Mouse (Mus musculus) Patski (cell line): ENCODE measurements around the gene Eif4e3. TPM values are rescaled to one million over a fixed set of nuclear protein-coding genes. Genes with fewer than 3 reads are reported as not detected.

Experiments
- ATAC-seq: fragments of 100-300 bp; one replicate; pipeline ENCODE4 v1.8.0; 2021
- CTCF ChIA-PET: fragments of 350-600 bp; sonication (Branson Sonifier 250); formaldehyde crosslinking; loops from one replicate; lab custom pipeline; 2022; ENCODE audit warnings: inconsistent platforms; lab: Charles Lee
- POLR2A ChIA-PET: fragments of 350-600 bp; sonication (Branson Sonifier 250); formaldehyde crosslinking; loops from one replicate; lab custom pipeline; 2022; ENCODE audit warnings: antibody characterized with exemption, inconsistent platforms; lab: Charles Lee
- DNase-seq: peaks from one replicate; pipeline ENCODE4 v3.0.0-alpha.2; 2011; ENCODE audit warnings: low read depth, low spot score
- H3K27me3 ChIP-seq: fragments of 371-371 bp; one replicate; pipeline ENCODE4 v1.5.1; 2021
- CTCF ChIP-seq: fragments of 100-300 bp; IDR thresholded peaks from one replicate; pipeline ENCODE4 v1.5.1; 2021
- in situ Hi-C: fragments of 300-500 bp; cut with MboI; formaldehyde crosslinking; loops from 3 replicates; pipeline ENCODE4 v1.11.1; 2018; ENCODE audit warnings: low pct_unique_long_range_greater_than_20kb, mixed read lengths
- polyA plus RNA-seq: library from polyadenylated mRNA; unstranded; gene quantifications from one replicate; pipeline ENCODE4 v1.2.3, GENCODE M21; 2021

Gene Eif4e3
- polyA plus RNA-seq, 1 experiment from 2014 or later = 12.4 TPM

GRCm38 (mm10) chr6:99575633-99576032 lies 90.9 kb downstream of the Eif4e3 start:
- in situ Hi-C loops = no loop called here
- ATAC-seq (no peak), DNase-seq (no peak)
- H3K27me3 ChIP-seq = no peaks in the 10 kb centered on the region
- POLR2A ChIA-PET = no interaction called here
- CTCF ChIA-PET = interaction anchor here (1.2 kb wide), 2 partner anchors 12 to 25 kb away, joined by 3 read pairs; no protein-coding TSS in a partner anchor
- TF ChIP-seq CTCF = no peak

Other genes with a start within 250 kb of the Eif4e3 start
- gene Foxp1, start 144.1 kb downstream of the Eif4e3 start, polyA plus RNA-seq = 39.3 TPM
- 0.15 TPM for gene Gm20696, start within 50 bp of the Eif4e3 start, polyA plus RNA-seq
- gene Gpr27, start 25.9 kb upstream of the Eif4e3 start, polyA plus RNA-seq = 11.2 TPM
- not detected for gene Prok2, start 59.6 kb upstream of the Eif4e3 start, polyA plus RNA-seq